Mouse (Mus musculus) MEL (cell line): ENCODE results near the gene Eef1b2.
A peak's percentile ranks its signal among the peaks of the same experiment; 100 is the strongest.

Experiments
- CHD2 ChIP-seq: IDR thresholded peaks from 2 replicates; pipeline ENCODE4 v1.6.1; 2011; ENCODE audit warnings: low read length, improper control_type of control experiment
- CTCF ChIP-seq, 3 experiments: IDR thresholded peaks in 2 of 3; conservative IDR thresholded peaks in 1 of 3; 2 replicates each; pipeline ENCODE4 v1.5.1; 2011 to 2012; ENCODE audit warnings: low read length in 3 of 3, low read depth in 2 of 3, mild to moderate bottlenecking in 2 of 3, improper control_type of control experiment in 1 of 3, inconsistent platforms in 1 of 3, mixed read lengths in 1 of 3, moderate library complexity in 1 of 3; ENCODE audit not compliant: control insufficient read depth in 1 of 3, insufficient read depth in 1 of 3, poor library complexity in 1 of 3, severe bottlenecking in 1 of 3
- E2F4 ChIP-seq: IDR thresholded peaks from 2 replicates; pipeline ENCODE4 v1.6.1; 2011; ENCODE audit warnings: low read depth, low read length, improper control_type of control experiment, borderline replicate concordance
- ELF1 ChIP-seq: IDR thresholded peaks from 2 replicates; pipeline ENCODE4 v1.6.1; 2014; ENCODE audit warnings: low read depth, mild to moderate bottlenecking, inconsistent platforms, low read length, improper control_type of control experiment, moderate library complexity
- MAX ChIP-seq: IDR thresholded peaks from 2 replicates; pipeline ENCODE4 v1.6.1; 2011; ENCODE audit warnings: low read length, improper control_type of control experiment
- POLR2A ChIP-seq, 2 experiments: IDR thresholded peaks; 2 replicates each; pipeline ENCODE4 v1.6.1; 2011 to 2012; ENCODE audit warnings: low read length in 2 of 2, mild to moderate bottlenecking in 2 of 2, control low read depth in 1 of 2, improper control_type of control experiment in 1 of 2, low read depth in 1 of 2, moderate library complexity in 1 of 2; ENCODE audit not compliant: control insufficient read depth in 1 of 2, insufficient read depth in 1 of 2, poor library complexity in 1 of 2
- TCF12 ChIP-seq: IDR thresholded peaks from 2 replicates; pipeline ENCODE4 v1.6.1; 2014; ENCODE audit warnings: low read depth, mild to moderate bottlenecking, inconsistent platforms, low read length, improper control_type of control experiment, moderate library complexity
- USF1 ChIP-seq: IDR thresholded peaks from 2 replicates; pipeline ENCODE4 v1.6.1; 2014; ENCODE audit warnings: low read depth, mild to moderate bottlenecking, inconsistent platforms, low read length, improper control_type of control experiment, moderate library complexity
- USF2 ChIP-seq, 2 experiments: IDR thresholded peaks; 2 replicates each; pipeline ENCODE4 v1.6.1; 2011 to 2012; ENCODE audit warnings: improper control_type of control experiment in 2 of 2, low read length in 2 of 2, borderline replicate concordance in 1 of 2, inconsistent platforms in 1 of 2, low read depth in 1 of 2, mild to moderate bottlenecking in 1 of 2; ENCODE audit not compliant: insufficient read depth in 1 of 2
- ZNF384 ChIP-seq: IDR thresholded peaks from 2 replicates; pipeline ENCODE4 v1.6.1; 2012; ENCODE audit warnings: low read depth, mild to moderate bottlenecking, inconsistent platforms, low read length, improper control_type of control experiment

- TF ChIP-seq USF2 (IDR thresholded peaks at IDR 0.05; ENCODE audit: borderline replicate concordance in 1 of 2, insufficient read depth in 1 of 2, low read depth in 1 of 2, low read length in 2 of 2) (no peak), CTCF (IDR thresholded peaks at IDR 0.05 in 2 of 3, conservative IDR thresholded peaks at IDR 0.05 in 1 of 3; ENCODE audit: control insufficient read depth in 1 of 3, insufficient read depth in 1 of 3, low read depth in 2 of 3, low read length in 3 of 3, poor library complexity in 1 of 3, severe bottlenecking in 1 of 3) (no peak), MAX (0 out of 2 replicates have a peak, but pooled peaks have one; percentile 31), CHD2 (no peak), TCF12 (no peak), POLR2A (IDR thresholded peaks at IDR 0.05; ENCODE audit: control insufficient read depth in 1 of 2, insufficient read depth in 1 of 2, low read depth in 1 of 2, low read length in 2 of 2, poor library complexity in 1 of 2) (no peak), USF1 (peak; percentile 77), ELF1 (no peak), E2F4 (no peak), ZNF384 (no peak)
Observed at GRCm38 (mm10) chr1:63130883-63131282, 45.7 kb upstream of the Eef1b2 start.
